Mouse (Mus musculus) megakaryocyte progenitor cell, adult 5-6 weeks (primary cell): ENCODE results near the gene Ptpn22. TPM values are rescaled to one million over a fixed set of nuclear protein-coding genes. Genes with fewer than 3 reads are reported as not detected.

Source experiments
- ATAC-seq: replicated peaks from 2 replicates; pipeline ENCODE4 v1.8.0; 2016; ENCODE audit warnings: mild to moderate bottlenecking, moderate TSS enrichment, inconsistent platforms; ENCODE audit not compliant: poor library complexity
- total RNA-seq, 2 experiments: library from RNA; stranded (forward) in 1 of 2; stranded (reverse) in 1 of 2; fragments of 157-497, 149-512 nt in 1 of 2; fragments of 200-1000 nt in 1 of 2; gene quantifications; 2 replicates each; pipeline versions ENCODE4 v1.2.3 to v1.2.4; 2015 to 2017

Ptpn22 gene
- total RNA-seq, 2 experiments from 2014 or later: 45.3 to 81.2 TPM

DNA sequence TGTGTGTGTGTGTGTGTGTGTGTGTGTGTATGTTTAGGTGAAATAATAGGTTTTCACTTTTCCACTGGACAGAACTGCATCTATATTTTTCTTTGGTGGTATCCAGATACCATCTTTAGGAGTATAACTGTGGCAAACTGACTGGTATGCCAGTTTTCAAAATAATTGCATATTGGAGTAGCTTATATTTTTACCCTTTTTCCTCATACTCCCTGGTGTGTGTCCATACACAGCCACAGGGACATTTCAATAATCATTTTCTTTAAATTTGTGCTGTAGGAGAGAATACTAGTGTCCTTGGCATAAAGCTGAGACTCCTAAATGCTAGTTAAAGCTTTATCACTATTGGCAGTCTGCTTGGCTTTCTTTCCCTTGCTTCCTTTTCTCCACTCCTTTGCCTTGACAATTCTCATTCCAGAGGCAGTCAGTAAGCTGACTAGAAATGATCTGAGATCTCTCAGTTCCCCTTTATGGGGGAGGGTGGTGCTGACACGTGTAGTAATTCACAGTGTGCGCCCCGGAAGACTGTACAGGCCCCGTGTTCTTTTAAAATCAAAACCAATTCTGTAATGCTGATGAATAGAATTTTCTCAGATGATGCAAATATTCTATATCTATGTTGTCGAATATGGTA is 56.7 kb downstream of the Ptpn22 start:
- ATAC-seq: peak; percentile 17; the same call in 1 of the 2 replicates

DNA sequence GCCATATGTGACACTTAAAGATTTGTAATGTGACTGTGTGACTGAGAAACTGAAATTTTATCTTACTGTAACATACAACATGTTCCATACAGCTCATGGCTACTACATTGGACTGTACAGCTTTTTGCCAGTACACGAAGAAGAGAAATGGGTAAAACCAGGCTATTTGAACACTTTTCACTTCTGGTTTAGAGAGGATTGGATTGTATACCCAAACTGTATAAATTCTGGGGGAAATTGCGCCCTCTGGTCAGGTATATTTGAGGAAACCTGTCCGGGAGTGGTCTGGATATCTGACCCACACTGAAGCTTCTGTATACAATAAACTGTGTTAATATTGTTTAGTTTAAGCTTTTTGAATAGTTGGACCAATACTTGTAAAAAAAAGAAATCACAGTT is 57.2 kb downstream of the Ptpn22 start:
- ATAC-seq: no peak

DNA sequence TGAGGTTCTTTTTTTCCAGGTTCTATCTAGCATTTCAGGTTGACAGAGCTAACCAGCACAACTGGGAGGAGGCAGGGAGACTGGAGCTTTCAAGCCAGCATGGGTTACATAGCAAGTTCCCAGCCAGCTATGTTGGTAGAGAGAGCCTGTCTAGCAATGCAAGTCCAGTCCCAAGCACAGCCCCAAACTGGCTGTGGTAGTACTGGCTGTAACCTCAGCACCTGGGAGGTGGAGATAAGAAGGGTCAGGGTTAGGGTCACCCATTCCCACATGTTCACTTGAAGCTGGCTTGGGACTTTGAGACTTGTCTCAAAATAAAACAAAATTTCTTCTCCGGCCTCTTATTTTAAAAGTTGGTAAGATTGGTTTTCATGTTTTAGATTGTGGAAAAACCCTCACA is 60.5 kb downstream of the Ptpn22 start:
- ATAC-seq: 0 out of 2 replicates have a peak, but pooled peaks have one; percentile 20

DNA sequence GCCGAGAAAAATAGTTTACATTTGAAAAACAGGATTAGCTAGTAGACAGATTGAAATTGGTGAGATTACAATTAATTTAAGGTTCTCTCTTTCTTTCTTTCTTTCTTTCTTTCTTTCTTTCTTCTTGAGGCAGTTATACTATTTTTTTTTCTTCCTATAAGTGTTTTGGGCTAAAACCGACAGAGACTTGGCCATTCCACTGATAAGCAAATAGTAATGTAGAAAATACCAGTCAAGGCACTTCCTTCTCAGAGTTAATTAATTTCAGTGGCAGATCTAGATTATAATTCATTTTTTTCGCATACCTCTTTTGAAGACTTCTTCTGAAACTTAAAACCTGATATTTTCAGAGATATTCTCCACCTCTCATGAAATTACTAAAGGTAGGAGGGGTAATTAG is 65.7 kb downstream of the Ptpn22 start:
- no peak for ATAC-seq

DNA sequence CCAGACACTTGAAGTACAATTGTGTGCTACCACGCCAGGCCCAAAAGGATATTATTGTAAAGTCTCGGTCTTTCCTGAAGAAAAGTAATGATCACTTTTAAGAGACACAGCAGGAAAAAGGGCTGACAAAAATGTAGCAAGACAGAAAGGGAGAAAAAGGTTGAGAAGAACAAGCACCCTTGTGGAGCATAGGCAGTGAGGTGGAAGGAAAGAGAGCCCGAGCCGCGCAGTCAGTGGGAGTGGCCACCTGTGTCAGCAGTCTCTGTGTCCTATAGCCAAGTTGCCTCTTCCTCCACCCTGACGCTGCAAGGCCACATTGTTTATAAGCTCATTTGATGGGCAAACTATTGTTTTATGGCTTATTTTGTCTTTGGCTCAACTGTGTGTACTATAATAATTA is 67.9 kb downstream of the Ptpn22 start:
- peak; percentile 97 for ATAC-seq

- ATAC-seq: no peak
Measured at GRCm38 (mm10) chr3:103944794-103945562, 85.4 kb downstream of the Ptpn22 start.

DNA sequence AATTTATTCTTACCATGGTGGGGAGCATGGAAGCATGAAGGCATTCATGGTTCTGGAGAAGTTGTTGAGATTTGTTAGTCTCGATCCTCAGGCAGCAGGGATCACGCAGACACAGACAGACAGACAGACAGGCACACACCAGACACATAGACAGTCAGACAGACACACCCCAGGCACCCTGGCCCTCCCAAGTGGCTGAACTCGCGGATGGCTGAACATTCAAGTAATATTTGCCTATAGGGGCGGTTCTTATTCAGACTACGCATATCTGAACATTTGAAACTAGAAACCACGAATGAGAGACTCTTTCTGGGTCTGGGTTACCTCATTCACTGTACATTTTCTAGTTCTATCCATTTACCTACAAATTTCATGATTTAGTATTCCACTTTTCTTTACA is 89.1 kb downstream of the Ptpn22 start:
- no peak for ATAC-seq

- ATAC-seq: no peak
Measured at GRCm38 (mm10) chr3:103960622-103961021, 101.0 kb downstream of the Ptpn22 start.

Other genes starting within 250 kb of the Ptpn22 start
- gene Atg4a-ps, start 213.7 kb upstream of the Ptpn22 start, total RNA-seq (2015): 0.12 and 0.20 TPM in 2 replicates
- 0.47 and 1.3 TPM in 2 replicates for gene Atg4a-ps, start 213.7 kb upstream of the Ptpn22 start, total RNA-seq (2017)
- gene Olfml3, start 121.8 kb upstream of the Ptpn22 start, total RNA-seq (2015): 0.37 and 0.49 TPM in 2 replicates
- 0.25 and 0.57 TPM in 2 replicates for gene Olfml3, start 121.8 kb upstream of the Ptpn22 start, total RNA-seq (2017)
- gene Gm10964, start 120.4 kb upstream of the Ptpn22 start, total RNA-seq (2015): not detected in 2 replicates
- not detected in 2 replicates for gene Gm10964, start 120.4 kb upstream of the Ptpn22 start, total RNA-seq (2017)
- 141 and 146 TPM in 2 replicates for gene Hipk1, start 68.2 kb upstream of the Ptpn22 start, total RNA-seq (2015)
- 68.5 and 76.9 TPM in 2 replicates for gene Hipk1, start 68.2 kb upstream of the Ptpn22 start, total RNA-seq (2017)
- gene Dclre1b, start 50.4 kb upstream of the Ptpn22 start, total RNA-seq (2015): 21.4 and 23.9 TPM in 2 replicates
- gene Dclre1b, start 50.4 kb upstream of the Ptpn22 start, total RNA-seq (2017): 15.4 and 18.5 TPM in 2 replicates
- gene Ap4b1, start 50.3 kb upstream of the Ptpn22 start, total RNA-seq (2015): 17.5 and 18.1 TPM in 2 replicates
- 17.9 and 20.7 TPM in 2 replicates for gene Ap4b1, start 50.3 kb upstream of the Ptpn22 start, total RNA-seq (2017)
- gene Gm43064, start 50.2 kb upstream of the Ptpn22 start, total RNA-seq (2015): 0.64 TPM in 1 of 2 replicates, not detected in the other
- gene Gm43064, start 50.2 kb upstream of the Ptpn22 start, total RNA-seq (2017): not detected in 2 replicates
- gene Bcl2l15, start 27.2 kb upstream of the Ptpn22 start, total RNA-seq (2015): 0.51 and 1.9 TPM in 2 replicates
- gene Bcl2l15, start 27.2 kb upstream of the Ptpn22 start, total RNA-seq (2017): 0.20 and 1.9 TPM in 2 replicates
- gene Rsbn1, start 54.3 kb downstream of the Ptpn22 start, total RNA-seq (2015): 56.7 and 62.2 TPM in 2 replicates
- gene Rsbn1, start 54.3 kb downstream of the Ptpn22 start, total RNA-seq (2017): 52.8 and 57.6 TPM in 2 replicates
- 18.8 and 20.3 TPM in 2 replicates for gene Phtf1, start 108.3 kb downstream of the Ptpn22 start, total RNA-seq (2015)
- gene Phtf1, start 108.3 kb downstream of the Ptpn22 start, total RNA-seq (2017): 27.3 and 32.7 TPM in 2 replicates